Mouse (Mus musculus) lung, postnatal 14 days (tissue): ENCODE data around the gene Serbp1.

ENCODE experiments used
- DNase-seq: peaks from one replicate; pipeline ENCODE4 v3.0.0; 2021

Serbp1 gene

GRCm38 (mm10) chr6:67302471-67302870 is 64.5 kb downstream of the Serbp1 start:
- no peak for DNase-seq

DNA sequence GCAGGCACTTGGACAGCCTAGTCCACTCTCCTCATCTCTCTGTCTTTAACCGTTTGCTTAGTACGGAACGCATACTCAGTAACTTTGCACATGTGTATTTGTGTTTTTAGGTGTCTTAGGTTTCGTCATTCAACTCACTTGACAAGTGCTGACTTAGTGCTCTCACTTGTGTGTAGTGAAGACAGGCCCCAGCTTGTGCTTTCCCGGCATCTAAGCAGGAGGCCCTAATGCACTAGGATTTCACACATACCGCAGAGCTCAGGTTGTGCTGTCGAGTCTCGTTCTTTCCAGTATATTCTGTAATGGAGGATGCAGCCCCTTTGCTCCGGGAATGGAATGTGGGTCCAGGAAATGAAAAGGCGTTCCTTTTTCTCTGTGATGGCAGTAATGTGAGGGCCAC is 65.2 kb downstream of the Serbp1 start:
- no peak for DNase-seq

GRCm38 (mm10) chr6:67308994-67309393 is 71.0 kb downstream of the Serbp1 start:
- DNase-seq, result no peak

GRCm38 (mm10) chr6:67309752-67310151 is 71.8 kb downstream of the Serbp1 start:
- DNase-seq, result no peak

DNA sequence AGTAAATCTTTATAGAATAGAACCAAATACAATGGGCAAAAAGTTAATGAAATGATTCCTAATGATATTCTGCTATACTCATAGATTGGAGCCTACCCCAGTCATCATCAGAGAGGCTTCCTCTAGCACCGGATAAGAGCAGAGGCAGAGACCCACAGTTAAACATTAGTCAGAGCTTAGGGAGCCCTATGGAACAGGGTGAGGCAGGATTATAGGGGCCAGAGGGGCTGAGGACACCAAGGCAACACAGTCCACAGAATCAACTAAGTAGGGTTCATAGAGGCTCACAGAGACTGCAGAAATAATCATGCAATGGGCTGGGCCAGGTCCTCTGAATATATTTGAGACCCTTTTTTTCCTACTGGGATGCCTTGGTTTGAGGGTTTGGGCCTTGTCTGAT is 76.7 kb downstream of the Serbp1 start:
- no peak for DNase-seq

DNA sequence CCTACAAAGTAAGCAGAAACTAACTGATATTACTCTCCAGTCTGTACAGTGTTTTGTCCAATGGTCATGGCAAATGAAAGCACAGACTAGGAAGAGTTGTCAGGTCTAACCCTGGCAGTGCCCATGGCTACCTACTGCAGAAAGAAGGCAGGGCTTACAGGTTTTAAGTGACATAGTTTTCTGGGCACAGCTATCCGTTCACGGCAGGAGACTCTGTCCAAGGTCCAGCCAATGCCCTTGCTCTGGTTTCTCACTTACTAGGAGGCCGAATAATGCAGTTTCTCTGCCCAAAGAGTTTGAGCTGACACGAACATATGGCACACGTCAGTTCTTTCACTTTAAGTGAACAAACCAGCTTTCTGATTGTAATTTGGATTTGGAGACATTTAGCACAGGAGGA is 79.1 kb downstream of the Serbp1 start:
- no peak for DNase-seq

DNA sequence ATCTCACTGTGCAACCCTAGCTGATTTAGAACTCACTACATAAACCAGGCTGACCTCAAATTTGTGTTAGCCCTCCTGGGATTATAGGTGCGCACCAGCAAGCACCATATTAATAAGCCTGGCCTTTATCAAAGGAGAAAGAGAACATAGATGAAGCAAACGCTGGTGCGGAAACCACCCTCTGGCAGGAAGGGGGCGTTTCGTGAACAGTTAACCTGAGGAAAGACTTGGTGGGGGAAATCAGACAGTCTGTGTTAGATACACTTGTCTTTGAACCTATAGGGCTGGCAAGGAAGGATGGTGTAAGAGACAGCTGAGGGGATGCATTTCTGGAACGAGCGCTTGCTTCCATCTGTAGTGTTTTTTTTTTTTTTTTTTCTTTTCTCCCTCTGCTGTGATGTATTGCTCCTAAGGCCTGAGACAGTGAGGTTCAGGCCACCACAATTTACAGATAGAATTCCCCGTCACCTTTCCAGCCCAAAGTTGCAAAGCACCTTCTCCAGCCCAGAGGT is 79.9 kb downstream of the Serbp1 start:
- no peak for DNase-seq

DNA sequence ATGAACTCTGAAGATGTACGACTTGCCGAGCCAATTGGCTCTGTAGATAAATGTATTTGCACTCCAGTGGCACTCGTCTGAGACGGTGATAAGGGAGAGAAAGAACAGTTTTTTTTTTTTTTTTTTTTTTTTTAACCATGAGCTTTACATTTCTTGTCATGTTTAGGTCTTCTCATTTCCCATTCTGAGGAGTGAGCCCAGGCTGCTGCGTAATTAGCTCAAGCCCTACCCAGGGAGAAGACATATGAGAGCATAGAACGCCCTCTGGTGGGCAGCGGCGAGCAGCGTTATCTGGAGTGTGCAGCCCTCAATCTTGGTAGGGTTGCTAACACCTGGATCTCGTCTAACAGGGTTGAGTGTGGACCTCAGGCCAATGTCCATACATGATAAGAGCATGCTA is 80.5 kb downstream of the Serbp1 start:
- DNase-seq, result peak; percentile 77

DNA sequence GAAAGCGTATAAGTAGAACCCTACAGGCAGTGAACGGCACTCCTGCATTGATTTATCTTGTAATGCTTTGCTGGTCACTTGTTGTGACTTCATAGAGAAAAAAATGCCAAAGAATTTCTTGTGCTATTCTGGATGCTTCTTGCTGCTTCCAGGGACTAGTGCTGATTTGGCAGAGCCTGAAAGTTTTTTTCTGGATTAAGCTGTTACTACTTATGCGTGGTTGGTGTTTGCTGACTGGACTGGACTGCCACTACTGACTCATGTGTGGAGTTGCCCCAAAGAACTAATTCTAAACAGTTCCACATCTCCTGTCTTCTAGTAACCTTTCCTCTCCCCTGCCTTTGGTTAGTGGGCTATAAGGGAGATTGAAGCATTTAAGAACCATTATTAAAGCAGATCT is 85.8 kb downstream of the Serbp1 start:
- DNase-seq, result no peak

GRCm38 (mm10) chr6:67337943-67338342 is 100.0 kb downstream of the Serbp1 start:
- no peak for DNase-seq

- DNase-seq, result no peak
Measured at GRCm38 (mm10) chr6:67339494-67339893, 101.5 kb downstream of the Serbp1 start.
